Mouse (Mus musculus) c-Kit-positive CD71-positive TER-119-negative erythroid progenitor cells, embryonic 14.5 days (primary cell): ENCODE data around the gene Golgb1.

Experiments used
- DNase-seq: peaks from one replicate; pipeline ENCODE4 v3.0.0-alpha.2; 2013; ENCODE audit warnings: low read depth

Golgb1 gene

GRCm38 (mm10) chr16:36944895-36945424 lies 70.0 kb downstream of the Golgb1 start:
- DNase-seq = no peak

- no peak for DNase-seq
Measured at GRCm38 (mm10) chr16:36946459-36947159, 71.7 kb downstream of the Golgb1 start.

- DNase-seq = no peak
Measured at GRCm38 (mm10) chr16:36947646-36948197, 72.8 kb downstream of the Golgb1 start.

- DNase-seq = no peak
Measured at GRCm38 (mm10) chr16:36949614-36950336, 74.8 kb downstream of the Golgb1 start.

GRCm38 (mm10) chr16:36951029-36951428 lies 76.1 kb downstream of the Golgb1 start:
- DNase-seq = no peak

- no peak for DNase-seq
Measured at GRCm38 (mm10) chr16:36955106-36955505, 80.2 kb downstream of the Golgb1 start.

GRCm38 (mm10) chr16:36963415-36963814 lies 88.5 kb downstream of the Golgb1 start:
- no peak for DNase-seq

- no peak for DNase-seq
Measured at GRCm38 (mm10) chr16:36979127-36979526, 104.2 kb downstream of the Golgb1 start.
